Mouse (Mus musculus): ENCODE results near the gene Gm10230.
"Not testable (repeated sequence)": the region's sequence is repeated elsewhere in the genome, so short reads cannot be mapped to it uniquely, and the experiment has no call there.

Gene Gm10230

DNA sequence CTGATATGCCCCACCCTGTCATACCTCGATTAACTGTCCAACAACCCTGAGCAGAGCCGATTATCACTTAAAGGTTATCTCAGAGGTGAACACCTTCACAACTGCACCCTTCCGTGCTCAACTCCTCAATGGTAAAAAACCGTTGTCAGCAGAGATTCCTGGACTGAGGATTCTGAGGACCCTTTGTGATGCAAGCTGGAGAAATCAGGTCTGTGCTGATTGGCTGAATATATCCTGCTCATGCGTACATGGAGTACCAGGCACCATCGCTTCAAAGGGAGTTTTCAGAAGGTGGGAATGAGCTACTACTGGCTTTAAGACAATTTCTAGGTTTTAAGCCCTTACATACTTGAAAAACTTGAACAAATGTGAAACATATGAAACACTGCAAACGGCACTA is at the start of gene Gm10230:
Gene Gm10230, minus strand, starts transcription at position 101 of the 400 bp plus-strand sequence.
- not testable (repeated sequence) for DNase-seq

All from lung, postnatal 10 days (tissue).